Mouse (Mus musculus) kidney, embryonic 16.5 days (tissue): Measurements from ENCODE around the gene Vps18. TPM values are rescaled to one million over a fixed set of nuclear protein-coding genes. Genes with fewer than 3 reads are reported as not detected.
A peak's percentile ranks its signal among the peaks of the same experiment; 100 is the strongest.

Experiments
- ATAC-seq: fragments of 200-750 bp; cut with Nextera tagmentation; 2 replicates; pipeline ENCODE4 v1.8.0; 2017; ENCODE audit warnings: moderate TSS enrichment; ENCODE audit not compliant: low FRiP score, low TSS enrichment
- H3K27ac ChIP-seq: fragments of 300-500 bp; sonication (generic); 2 replicates; pipeline ENCODE4 v1.5.1; 2014; ENCODE audit warnings: low read length
- H3K27me3 ChIP-seq: fragments of 300-500 bp; sonication (generic); 2 replicates; pipeline ENCODE4 v1.6.1; 2014; ENCODE audit warnings: low read length, control low read depth, mixed read lengths; ENCODE audit not compliant: insufficient read depth
- H3K36me3 ChIP-seq: fragments of 300-500 bp; sonication (generic); 2 replicates; pipeline ENCODE4 v1.6.1; 2014; ENCODE audit warnings: low read length, control low read depth, mixed read lengths; ENCODE audit not compliant: insufficient read depth
- H3K4me1 ChIP-seq: fragments of 300-500 bp; sonication (generic); 2 replicates; pipeline ENCODE4 v1.6.1; 2014; ENCODE audit warnings: low read length, control low read depth, mixed read lengths; ENCODE audit not compliant: insufficient read depth
- H3K4me2 ChIP-seq: fragments of 300-500 bp; sonication (generic); replicated peaks from 2 replicates; pipeline ENCODE4 v1.6.1; 2014; ENCODE audit warnings: low read depth, low read length
- H3K4me3 ChIP-seq: fragments of 300-500 bp; sonication (generic); 2 replicates; pipeline ENCODE4 v1.5.1; 2014; ENCODE audit warnings: mild to moderate bottlenecking, low read length
- H3K9ac ChIP-seq: fragments of 300-500 bp; sonication (generic); replicated peaks from 2 replicates; pipeline ENCODE4 v1.6.1; 2014; ENCODE audit warnings: low read length
- H3K9me3 ChIP-seq: fragments of 300-500 bp; sonication (generic); 2 replicates; pipeline ENCODE4 v1.6.1; 2016; ENCODE audit warnings: low read length, control low read depth
- WGBS: fragments of 180-500 bp; shearing (Covaris S2); extraction: QIAGEN DNeasy Blood & Tissue Kit; methylation state at CpG from one replicate; pipeline ENCODE4 v1.1.7; 2014; 5-methylcytosine and 5-hydroxymethylcytosine counted together
- polyA plus RNA-seq: library from polyadenylated mRNA; unstranded; fragments of >200 nt; fragmentation: Nextera tagmentation; extraction: Ambion mirVana; gene quantifications from 2 replicates; pipeline ENCODE4 v1.2.1, GENCODE M21; 2015

Gene Vps18
- polyA plus RNA-seq, 1 experiment from 2014 or later: 23.0 TPM

GRCm38 (mm10) chr2:119281899-119282565 lies 6.5 kb upstream of the Vps18 start:
- peak; percentile 73 for ATAC-seq
- no peaks in the 10 kb centered on the region for H3K9me3 ChIP-seq

GRCm38 (mm10) chr2:119287372-119287771 lies 1.2 kb upstream of the Vps18 start:
- no peak overlapping the region for H3K4me2 ChIP-seq
- no peak for ATAC-seq
- peaks cover 15% of the 10 kb centered on the region for H3K36me3 ChIP-seq
- H3K27ac ChIP-seq: no peak overlapping the region
- H3K27me3 ChIP-seq: no peaks in the 10 kb centered on the region
- WGBS: 88% methylated on average over 5 of the region's 5 CpGs
- peaks cover 11% of the 10 kb centered on the region for H3K4me1 ChIP-seq
- H3K4me3 ChIP-seq: no peak overlapping the region
- no peak overlapping the region for H3K9ac ChIP-seq
- H3K9me3 ChIP-seq: no peaks in the 10 kb centered on the region

More at GRCm38 (mm10) chr2:119281899-119282565, 6.5 kb upstream of the Vps18 start:
- no peak overlapping the region for H3K4me3 ChIP-seq
- no peaks in the 10 kb centered on the region for H3K36me3 ChIP-seq
- no peak overlapping the region for H3K9ac ChIP-seq
- no peak overlapping the region for H3K4me2 ChIP-seq
- no peaks in the 10 kb centered on the region for H3K27me3 ChIP-seq
- no peak overlapping the region for H3K27ac ChIP-seq
- no peaks in the 10 kb centered on the region for H3K4me1 ChIP-seq
- 69% methylated on average over 7 of the region's 7 CpGs for WGBS

- ATAC-seq: no peak; the same call in 1 of the 2 replicates
- Histone ChIP-seq H3K4me2 (peak overlapping the region; percentile 97), H3K27me3 (no peaks in the 10 kb centered on the region), H3K4me3 (peak overlapping the region; percentile 89), H3K9me3 (no peaks in the 10 kb centered on the region), H3K4me1 (peaks cover 11% of the 10 kb centered on the region), H3K36me3 (peaks cover 31% of the 10 kb centered on the region), H3K27ac (0 out of 2 replicates have a peak overlapping the region, but pooled peaks have one; percentile 46), H3K9ac (peak overlapping the region; percentile 89)
- WGBS: 1% methylated on average over 11 of the region's 11 CpGs
These were observed 475 bp downstream of the Vps18 start for GRCm38 (mm10) chr2:119289014-119289416.

- no peak for ATAC-seq
- no peaks in the 10 kb centered on the region for H3K9me3 ChIP-seq
- peaks cover 11% of the 10 kb centered on the region for H3K4me1 ChIP-seq
- no peak overlapping the region for H3K4me3 ChIP-seq
- peaks cover 53% of the 10 kb centered on the region for H3K36me3 ChIP-seq
- no peak overlapping the region for H3K27ac ChIP-seq
- WGBS: 92% methylated on average over 5 of the region's 5 CpGs
- H3K27me3 ChIP-seq: no peaks in the 10 kb centered on the region
- no peak overlapping the region for H3K4me2 ChIP-seq
- H3K9ac ChIP-seq: no peak overlapping the region
These were observed 3.7 kb downstream of the Vps18 start for GRCm38 (mm10) chr2:119292281-119292680.

GRCm38 (mm10) chr2:119292852-119293251 lies 4.3 kb downstream of the Vps18 start:
- H3K36me3 ChIP-seq: peaks cover 59% of the 10 kb centered on the region
- H3K4me3 ChIP-seq: no peak overlapping the region
- no peak overlapping the region for H3K9ac ChIP-seq
- no peak overlapping the region for H3K4me2 ChIP-seq
- no peak for ATAC-seq
- no peaks in the 10 kb centered on the region for H3K27me3 ChIP-seq
- H3K4me1 ChIP-seq: peaks cover 11% of the 10 kb centered on the region
- WGBS: 94% methylated on average over 16 of the region's 17 CpGs
- H3K9me3 ChIP-seq: no peaks in the 10 kb centered on the region
- no peak overlapping the region for H3K27ac ChIP-seq

- no peaks in the 10 kb centered on the region for H3K9me3 ChIP-seq
- no peak overlapping the region for H3K4me2 ChIP-seq
- 95% methylated on average over 17 of the region's 17 CpGs for WGBS
- no peaks in the 10 kb centered on the region for H3K27me3 ChIP-seq
- no peak overlapping the region for H3K9ac ChIP-seq
- no peak overlapping the region for H3K27ac ChIP-seq
- peaks cover 61% of the 10 kb centered on the region for H3K36me3 ChIP-seq
- ATAC-seq: no peak
- H3K4me3 ChIP-seq: no peak overlapping the region
- H3K4me1 ChIP-seq: peaks cover 11% of the 10 kb centered on the region
These were observed 4.8 kb downstream of the Vps18 start for GRCm38 (mm10) chr2:119293311-119293710.

GRCm38 (mm10) chr2:119293776-119294390 lies 5.3 kb downstream of the Vps18 start:
- H3K27ac ChIP-seq: no peak overlapping the region
- no peak for ATAC-seq
- H3K9ac ChIP-seq: no peak overlapping the region
- H3K36me3 ChIP-seq: peaks cover 65% of the 10 kb centered on the region
- H3K4me1 ChIP-seq: peaks cover 11% of the 10 kb centered on the region
- H3K4me3 ChIP-seq: no peak overlapping the region
- WGBS: 91% methylated on average over 34 of the region's 34 CpGs
- no peaks in the 10 kb centered on the region for H3K27me3 ChIP-seq
- no peak overlapping the region for H3K4me2 ChIP-seq
- H3K9me3 ChIP-seq: no peaks in the 10 kb centered on the region

- no peak overlapping the region for H3K27ac ChIP-seq
- 93% methylated on average over 18 of the region's 18 CpGs for WGBS
- no peaks in the 10 kb centered on the region for H3K9me3 ChIP-seq
- no peak for ATAC-seq
- no peak overlapping the region for H3K4me3 ChIP-seq
- H3K4me1 ChIP-seq: peaks cover 13% of the 10 kb centered on the region
- H3K36me3 ChIP-seq: peaks cover 69% of the 10 kb centered on the region
- no peak overlapping the region for H3K9ac ChIP-seq
- no peaks in the 10 kb centered on the region for H3K27me3 ChIP-seq
- no peak overlapping the region for H3K4me2 ChIP-seq
These were observed 5.9 kb downstream of the Vps18 start for GRCm38 (mm10) chr2:119294411-119294810.

GRCm38 (mm10) chr2:119296756-119297155 lies 8.2 kb downstream of the Vps18 start:
- Histone ChIP-seq H3K27me3 (no peaks in the 10 kb centered on the region), H3K4me3 (no peak overlapping the region), H3K27ac (no peak overlapping the region), H3K4me2 (no peak overlapping the region), H3K36me3 (peaks cover 58% of the 10 kb centered on the region), H3K4me1 (peaks cover 18% of the 10 kb centered on the region), H3K9me3 (no peaks in the 10 kb centered on the region), H3K9ac (no peak overlapping the region)
- ATAC-seq: no peak
- 94% methylated on average over 12 of the region's 12 CpGs for WGBS

- H3K36me3 ChIP-seq: peaks cover 52% of the 10 kb centered on the region
- WGBS: 92% methylated on average over 19 of the region's 19 CpGs
These were observed 9.0 kb downstream of the Vps18 start for GRCm38 (mm10) chr2:119297506-119297905.

More at GRCm38 (mm10) chr2:119297506-119297905, 9.0 kb downstream of the Vps18 start:
- Histone ChIP-seq H3K4me1 (peaks cover 18% of the 10 kb centered on the region), H3K9ac (no peak overlapping the region), H3K4me3 (no peak overlapping the region), H3K4me2 (no peak overlapping the region), H3K27me3 (no peaks in the 10 kb centered on the region), H3K27ac (no peak overlapping the region), H3K9me3 (no peaks in the 10 kb centered on the region)
- ATAC-seq: no peak
